Mouse (Mus musculus): ENCODE results near the gene Bend7. TPM values are rescaled to one million over a fixed set of nuclear protein-coding genes. Genes with fewer than 3 reads are reported as not detected.

The Bend7 gene
- polyA plus RNA-seq, 1 experiment = 5.1 TPM

Other genes with a start within 250 kb of the Bend7 start
- gene Prpf18, start 65.7 kb upstream of the Bend7 start, polyA plus RNA-seq (2012; rRNA removed) = 45.1 and 48.9 TPM in 2 replicates
- gene Sephs1, start 163.7 kb downstream of the Bend7 start, polyA plus RNA-seq (2012; rRNA removed) = 22.8 and 23.2 TPM in 2 replicates
- 143 and 146 TPM in 2 replicates for gene Phyh, start 201.2 kb downstream of the Bend7 start, polyA plus RNA-seq (2012; rRNA removed)